Mouse (Mus musculus) MEL (cell line): ENCODE data around the gene Aldh1a3. TPM values are rescaled to one million over a fixed set of nuclear protein-coding genes. Genes with fewer than 3 reads are reported as not detected.

Experiments used
- DNase-seq: peaks from one replicate; pipeline ENCODE4 v3.0.0; 2011; ENCODE audit warnings: low read depth, low spot score
- H3K27ac ChIP-seq: 2 replicates; pipeline ENCODE4 v1.5.1; 2012; ENCODE audit warnings: low read depth, mild to moderate bottlenecking, control low read depth, low read length, moderate library complexity; ENCODE audit not compliant: control insufficient read depth
- H3K27me3 ChIP-seq, 2 experiments: fragments of 150-350 bp in 1 of 2; sonication (generic) in 1 of 2; 2 replicates each; pipeline ENCODE4 v1.6.1; 2012; ENCODE audit warnings: low read length in 2 of 2, mild to moderate bottlenecking in 2 of 2, improper control_type of control experiment in 1 of 2, moderate library complexity in 1 of 2; ENCODE audit not compliant: insufficient read depth in 2 of 2, control insufficient read depth in 1 of 2
- H3K36me3 ChIP-seq, 2 experiments: 2 replicates each; pipeline ENCODE4 v1.6.1; 2012 to 2014; ENCODE audit warnings: low read length in 2 of 2, improper control_type of control experiment in 1 of 2, inconsistent platforms in 1 of 2, mild to moderate bottlenecking in 1 of 2; ENCODE audit not compliant: insufficient read depth in 2 of 2, control insufficient read depth in 1 of 2
- H3K4me1 ChIP-seq, 2 experiments: fragments of 150-350 bp in 1 of 2; sonication (generic) in 1 of 2; 2 replicates each; pipeline ENCODE4 v1.6.1; 2012; ENCODE audit warnings: low read length in 2 of 2, improper control_type of control experiment in 1 of 2, mild to moderate bottlenecking in 1 of 2; ENCODE audit not compliant: insufficient read depth in 2 of 2, control insufficient read depth in 1 of 2
- H3K4me3 ChIP-seq, 2 experiments: fragments of 150-350 bp in 1 of 2; sonication (generic) in 1 of 2; 2 replicates each; pipeline ENCODE4 v1.5.1; 2012; ENCODE audit warnings: low read depth in 2 of 2, low read length in 2 of 2, mild to moderate bottlenecking in 2 of 2, moderate library complexity in 2 of 2, control low read depth in 1 of 2, improper control_type of control experiment in 1 of 2; ENCODE audit not compliant: control insufficient read depth in 1 of 2, insufficient read depth in 1 of 2
- H3K79me2 ChIP-seq: 2 replicates; pipeline ENCODE4 v1.6.1; 2012; ENCODE audit warnings: mild to moderate bottlenecking, low read length, moderate library complexity; ENCODE audit not compliant: control insufficient read depth, poor library complexity, insufficient read depth
- H3K9ac ChIP-seq: 2 replicates; pipeline ENCODE4 v1.6.1; 2012; ENCODE audit warnings: low read depth, mild to moderate bottlenecking, control low read depth, low read length, moderate library complexity; ENCODE audit not compliant: control insufficient read depth, poor library complexity, severe bottlenecking
- H3K9me3 ChIP-seq: fragments of 150-350 bp; sonication (generic); replicated peaks from 2 replicates; pipeline ENCODE4 v1.6.1; 2012; ENCODE audit warnings: mild to moderate bottlenecking, low read length, improper control_type of control experiment, moderate library complexity; ENCODE audit not compliant: insufficient read depth
- BHLHE40 ChIP-seq: IDR thresholded peaks from 2 replicates; pipeline ENCODE4 v1.6.1; 2012; ENCODE audit warnings: low read depth, mild to moderate bottlenecking, inconsistent platforms, low read length, improper control_type of control experiment, borderline replicate concordance
- CHD2 ChIP-seq: IDR thresholded peaks from 2 replicates; pipeline ENCODE4 v1.6.1; 2011; ENCODE audit warnings: low read length, improper control_type of control experiment
- ELF1 ChIP-seq: IDR thresholded peaks from 2 replicates; pipeline ENCODE4 v1.6.1; 2014; ENCODE audit warnings: low read depth, mild to moderate bottlenecking, inconsistent platforms, low read length, improper control_type of control experiment, moderate library complexity
- GATA1 ChIP-seq: IDR thresholded peaks from 2 replicates; pipeline ENCODE4 v1.6.1; 2011; ENCODE audit warnings: low read depth, low read length, improper control_type of control experiment
- HCFC1 ChIP-seq: IDR thresholded peaks from 2 replicates; pipeline ENCODE4 v1.6.1; 2012; ENCODE audit warnings: low read depth, mild to moderate bottlenecking, inconsistent platforms, low read length, improper control_type of control experiment, moderate library complexity
- MAFK ChIP-seq: IDR thresholded peaks from 2 replicates; pipeline ENCODE4 v1.6.1; 2011; ENCODE audit warnings: low read depth, mild to moderate bottlenecking, low read length, improper control_type of control experiment, borderline replicate concordance
- MAX ChIP-seq: IDR thresholded peaks from 2 replicates; pipeline ENCODE4 v1.6.1; 2011; ENCODE audit warnings: low read length, improper control_type of control experiment
- MXI1 ChIP-seq: IDR thresholded peaks from 2 replicates; pipeline ENCODE4 v1.6.1; 2011; ENCODE audit warnings: mild to moderate bottlenecking, low read depth, low read length, improper control_type of control experiment
- MYB ChIP-seq: IDR thresholded peaks from 2 replicates; pipeline ENCODE4 v1.6.1; 2011; ENCODE audit warnings: mild to moderate bottlenecking, low read depth, low read length, improper control_type of control experiment
- MYC ChIP-seq: IDR thresholded peaks from 2 replicates; pipeline ENCODE4 v1.6.1; 2011; ENCODE audit warnings: low read depth, mild to moderate bottlenecking, low read length, improper control_type of control experiment, moderate library complexity
- NELFE ChIP-seq: IDR thresholded peaks from 2 replicates; pipeline ENCODE4 v1.6.1; 2011; ENCODE audit warnings: low read depth, low read length, improper control_type of control experiment
- POLR2A ChIP-seq, 2 experiments: IDR thresholded peaks; 2 replicates each; pipeline ENCODE4 v1.6.1; 2011 to 2012; ENCODE audit warnings: low read length in 2 of 2, mild to moderate bottlenecking in 2 of 2, control low read depth in 1 of 2, improper control_type of control experiment in 1 of 2, low read depth in 1 of 2, moderate library complexity in 1 of 2; ENCODE audit not compliant: control insufficient read depth in 1 of 2, insufficient read depth in 1 of 2, poor library complexity in 1 of 2
- POLR2AphosphoS2 ChIP-seq: IDR thresholded peaks from 2 replicates; pipeline ENCODE4 v1.6.1; 2011; ENCODE audit warnings: low read length, improper control_type of control experiment
- SMC3 ChIP-seq: IDR thresholded peaks from 2 replicates; pipeline ENCODE4 v1.6.1; 2011; ENCODE audit warnings: low read depth, low read length, improper control_type of control experiment
- TCF12 ChIP-seq: IDR thresholded peaks from 2 replicates; pipeline ENCODE4 v1.6.1; 2014; ENCODE audit warnings: low read depth, mild to moderate bottlenecking, inconsistent platforms, low read length, improper control_type of control experiment, moderate library complexity
- USF2 ChIP-seq, 2 experiments: IDR thresholded peaks; 2 replicates each; pipeline ENCODE4 v1.6.1; 2011 to 2012; ENCODE audit warnings: improper control_type of control experiment in 2 of 2, low read length in 2 of 2, borderline replicate concordance in 1 of 2, inconsistent platforms in 1 of 2, low read depth in 1 of 2, mild to moderate bottlenecking in 1 of 2; ENCODE audit not compliant: insufficient read depth in 1 of 2
- ZC3H11A ChIP-seq: IDR thresholded peaks from 2 replicates; pipeline ENCODE4 v1.6.1; 2012; ENCODE audit warnings: low read depth, mild to moderate bottlenecking, inconsistent platforms, low read length, improper control_type of control experiment
- ZNF384 ChIP-seq: IDR thresholded peaks from 2 replicates; pipeline ENCODE4 v1.6.1; 2012; ENCODE audit warnings: low read depth, mild to moderate bottlenecking, inconsistent platforms, low read length, improper control_type of control experiment
- polyA plus RNA-seq, 2 experiments: library from polyadenylated mRNA; stranded (reverse) in 1 of 2; unstranded in 1 of 2; fragments of >175 nt in 1 of 2; fragments of >200 nt in 1 of 2; gene quantifications; 2 replicates each; pipeline versions ENCODE4 v1.2.1 to v1.2.4; 2012; ENCODE audit warnings: low replicate concordance in 2 of 2, low read depth in 1 of 2; ENCODE audit not compliant: insufficient read length in 2 of 2, insufficient read depth in 1 of 2, missing spikeins in 1 of 2
- total RNA-seq: library from RNA; depleted of rRNA; stranded (reverse); fragments of 300-350 nt; gene quantifications from 2 replicates; pipeline ENCODE4 v1.2.3, GENCODE M21; 2012

Aldh1a3 gene
- total and polyA plus RNA-seq, 3 experiments = 13.4 to 43.4 TPM; not detected in 1

- no peak overlapping the region for H3K4me3 ChIP-seq
- H3K9me3 ChIP-seq = no peaks in the 10 kb centered on the region
- H3K4me1 ChIP-seq = no peaks in the 10 kb centered on the region
- TF ChIP-seq USF2 (IDR thresholded peaks at IDR 0.05; ENCODE audit: borderline replicate concordance in 1 of 2, insufficient read depth in 1 of 2, low read depth in 1 of 2, low read length in 2 of 2) (no peak), POLR2A (IDR thresholded peaks at IDR 0.05; ENCODE audit: control insufficient read depth in 1 of 2, insufficient read depth in 1 of 2, low read depth in 1 of 2, low read length in 2 of 2, poor library complexity in 1 of 2) (no peak), MXI1 (no peak), MAX (no peak), POLR2AphosphoS2 (no peak), SMC3 (no peak), BHLHE40 (no peak), HCFC1 (no peak), MYC (no peak)
- DNase-seq = no peak
- no peaks in the 10 kb centered on the region for H3K79me2 ChIP-seq
- no peak overlapping the region for H3K9ac ChIP-seq
- H3K36me3 ChIP-seq = no peaks in the 10 kb centered on the region
- H3K27me3 ChIP-seq = no peaks in the 10 kb centered on the region
- no peak overlapping the region for H3K27ac ChIP-seq
Measured at GRCm38 (mm10) chr7:66445117-66445905, 18.0 kb upstream of the Aldh1a3 start.

- no peaks in the 10 kb centered on the region for H3K4me1 ChIP-seq
- H3K36me3 ChIP-seq = no peaks in the 10 kb centered on the region
- H3K4me3 ChIP-seq = no peak overlapping the region
- DNase-seq = no peak
- H3K9ac ChIP-seq = no peak overlapping the region
- H3K9me3 ChIP-seq = no peaks in the 10 kb centered on the region
- no peak for TF ChIP-seq POLR2AphosphoS2
- TF ChIP-seq GATA1 = no peak
- TF ChIP-seq MXI1 = no peak
- no peak for TF ChIP-seq CHD2
- TF ChIP-seq NELFE = no peak
- TF ChIP-seq TCF12 = no peak
- TF ChIP-seq MYB = no peak
- no peak for TF ChIP-seq SMC3
- no peak for TF ChIP-seq ELF1
- TF ChIP-seq ZNF384 = no peak
- TF ChIP-seq HCFC1 = no peak
- no peak for TF ChIP-seq ZC3H11A
- TF ChIP-seq MAFK = no peak
- TF ChIP-seq, all 39 proteins: peak for 0
- Histone ChIP-seq H3K27me3 (no peaks in the 10 kb centered on the region), H3K79me2 (no peaks in the 10 kb centered on the region), H3K27ac (no peak overlapping the region)
Measured at GRCm38 (mm10) chr7:66444706-66445105, 17.4 kb upstream of the Aldh1a3 start.
